Mouse (Mus musculus) thymus, postnatal 0 days (tissue): ENCODE measurements around the gene Nr4a1. TPM values are rescaled to one million over a fixed set of nuclear protein-coding genes. Genes with fewer than 3 reads are reported as not detected.

ENCODE experiments used
- DNase-seq: peaks from one replicate; pipeline ENCODE4 v3.0.0-alpha.2; 2015; ENCODE audit warnings: low spot score
- polyA plus RNA-seq: library from polyadenylated mRNA; unstranded; fragments of >200 nt; fragmentation: Nextera tagmentation; extraction: Ambion mirVana; gene quantifications from 2 replicates; pipeline ENCODE4 v1.2.1, GENCODE M21; 2015

Nr4a1 gene
- polyA plus RNA-seq, 1 experiment from 2014 or later: 24.4 TPM

DNA sequence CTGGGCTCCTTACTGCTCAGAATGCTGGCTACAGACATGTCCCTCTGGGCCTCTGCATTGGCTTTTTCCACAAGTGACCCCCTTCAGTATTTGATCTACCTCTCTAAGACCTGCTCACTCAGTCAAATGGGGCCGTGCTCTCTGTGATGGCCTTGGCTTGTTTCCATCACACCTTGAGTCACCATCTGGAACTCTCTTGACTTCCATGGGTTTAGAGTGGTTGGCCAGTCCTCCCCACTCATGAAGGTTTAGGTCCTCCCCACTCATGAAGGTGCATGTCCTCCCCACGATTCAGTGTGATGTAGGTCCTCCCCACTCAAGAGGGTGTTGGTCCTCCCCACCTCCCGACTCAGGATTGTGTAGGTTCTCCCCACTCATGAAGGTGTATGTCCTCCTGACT is 20.9 kb upstream of the Nr4a1 start:
- DNase-seq: no peak

DNA sequence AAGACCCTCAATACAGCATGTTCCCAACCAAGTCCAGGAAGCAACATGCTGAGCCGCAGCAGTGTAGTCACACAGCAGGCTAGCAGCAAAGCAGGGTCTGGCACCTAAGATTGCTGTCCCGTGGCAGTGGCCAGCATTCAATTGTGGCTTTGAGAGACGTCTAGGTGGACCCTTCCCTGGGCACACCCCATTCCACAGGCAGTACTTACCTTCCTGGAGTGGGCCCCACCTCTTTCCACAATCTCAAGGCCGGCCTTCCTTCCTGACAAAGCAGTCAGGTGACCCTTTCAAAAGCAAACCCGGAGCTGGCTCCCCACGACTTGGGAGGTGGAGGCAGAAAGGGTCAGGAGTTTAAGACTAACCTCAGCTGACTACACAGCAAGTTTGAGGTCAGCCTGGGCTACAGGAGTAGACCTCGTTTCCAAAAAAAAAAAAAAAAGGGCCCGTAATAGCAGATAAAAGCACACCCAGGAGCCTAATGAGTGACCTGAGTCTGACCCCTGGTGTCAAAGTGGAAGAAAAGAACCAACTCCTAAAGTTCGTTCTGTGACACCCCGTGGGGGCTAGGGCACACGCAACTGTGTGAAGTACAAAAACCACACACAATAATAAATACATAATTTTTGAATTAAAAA is 20.3 kb upstream of the Nr4a1 start:
- no peak for DNase-seq

DNA sequence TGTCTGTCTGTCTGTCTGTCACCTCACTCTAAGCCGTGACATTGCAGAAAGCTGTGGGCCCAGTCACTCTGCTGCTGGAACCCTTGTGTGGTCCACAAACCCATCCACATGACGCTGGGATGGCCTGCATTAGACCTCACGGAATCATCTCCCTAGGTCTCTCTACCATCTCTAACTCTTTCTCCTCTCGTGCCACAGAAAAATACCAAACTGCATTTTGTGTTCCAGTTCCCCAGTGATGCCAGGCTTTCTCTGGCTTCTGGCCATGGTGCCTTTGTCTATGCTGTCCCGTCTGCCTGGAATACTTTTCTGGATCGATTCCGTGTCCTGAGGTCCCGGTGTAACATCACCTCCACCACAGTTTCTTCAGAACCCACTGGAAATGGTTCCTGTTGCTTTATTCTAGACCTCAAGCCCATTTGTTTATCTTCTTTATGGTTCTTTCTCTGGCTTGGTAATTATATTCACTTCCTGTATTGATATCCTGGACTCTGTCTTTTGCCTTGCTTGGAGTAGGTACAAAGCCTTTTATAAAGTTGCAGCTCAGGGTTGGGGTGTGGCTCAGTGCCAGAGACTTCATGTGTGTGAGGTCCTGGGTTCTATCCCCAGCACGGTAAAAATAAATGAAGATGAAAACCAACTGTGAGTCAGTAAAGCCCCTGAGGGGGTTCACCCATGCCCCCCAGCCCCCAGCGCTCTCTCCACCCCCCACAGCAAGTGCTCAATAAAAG is 19.3 kb upstream of the Nr4a1 start:
- DNase-seq: no peak

DNA sequence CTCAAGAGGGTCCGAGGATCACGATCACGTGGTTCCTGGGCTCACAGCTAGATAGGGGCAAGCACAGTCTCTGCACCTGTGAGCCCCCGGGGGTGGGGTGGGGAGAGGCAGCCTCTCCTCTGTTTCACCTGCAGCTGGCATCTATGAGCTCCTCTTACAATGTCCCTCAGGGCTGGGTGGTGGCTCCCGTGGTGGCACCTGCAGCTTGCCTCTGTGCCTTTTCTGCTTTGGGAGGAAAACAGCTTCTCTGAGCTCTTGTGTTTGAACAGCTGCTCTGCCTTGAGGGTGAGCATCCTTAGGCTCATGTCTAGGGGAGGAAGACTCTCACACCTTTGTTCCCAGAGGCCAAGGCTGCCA is 18.7 kb upstream of the Nr4a1 start:
- peak; percentile 91 for DNase-seq

DNA sequence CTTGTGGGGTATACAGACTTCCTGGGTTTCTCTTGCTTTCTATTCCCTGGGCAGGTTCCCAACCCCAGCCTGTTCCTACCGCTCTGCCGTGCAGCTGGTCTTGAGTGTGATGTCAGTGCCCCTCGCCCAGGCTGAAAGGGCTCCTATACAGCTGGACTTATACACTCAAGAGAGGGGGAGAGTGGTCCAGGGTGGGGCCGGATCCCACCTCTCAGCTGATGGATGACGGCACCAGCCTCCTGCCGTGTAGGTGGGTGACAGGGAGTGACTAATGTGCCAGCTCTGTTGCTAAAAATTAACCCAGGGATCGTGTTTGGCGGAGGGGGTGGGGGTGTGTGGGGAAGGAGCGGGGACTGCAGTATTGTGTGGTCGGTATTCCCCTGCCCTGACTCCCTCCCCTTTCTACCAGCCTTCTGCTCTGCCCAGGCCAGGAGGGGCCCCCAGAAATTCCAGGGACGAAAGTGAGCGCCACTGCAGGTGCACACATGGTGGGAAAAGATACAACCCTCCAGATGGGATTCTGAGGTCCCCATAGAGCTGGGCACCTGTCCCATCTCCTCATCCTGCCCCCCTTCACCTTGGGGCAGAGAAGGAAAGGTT is 18.2 kb upstream of the Nr4a1 start:
- DNase-seq: no peak

DNA sequence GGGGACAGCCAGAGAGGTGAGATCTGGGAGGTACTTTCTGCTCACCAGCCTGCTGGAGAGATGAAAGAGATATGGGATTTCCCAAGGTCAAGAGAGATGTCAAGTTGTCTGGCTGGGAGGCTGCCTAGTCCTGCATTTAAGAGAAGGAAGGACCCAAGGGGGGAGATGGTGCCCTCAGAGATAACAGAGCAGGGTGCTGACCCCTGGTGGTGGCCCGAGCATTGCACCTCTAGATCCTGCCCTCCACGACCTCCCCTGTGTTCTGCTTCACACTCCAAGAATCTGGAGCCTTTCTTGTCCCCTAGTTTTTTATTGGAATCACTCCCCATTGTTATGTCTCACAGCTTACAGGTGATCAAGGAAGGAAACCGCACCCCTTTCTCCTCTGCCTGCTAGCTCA is 17.2 kb upstream of the Nr4a1 start:
- DNase-seq: peak; percentile 65

DNA sequence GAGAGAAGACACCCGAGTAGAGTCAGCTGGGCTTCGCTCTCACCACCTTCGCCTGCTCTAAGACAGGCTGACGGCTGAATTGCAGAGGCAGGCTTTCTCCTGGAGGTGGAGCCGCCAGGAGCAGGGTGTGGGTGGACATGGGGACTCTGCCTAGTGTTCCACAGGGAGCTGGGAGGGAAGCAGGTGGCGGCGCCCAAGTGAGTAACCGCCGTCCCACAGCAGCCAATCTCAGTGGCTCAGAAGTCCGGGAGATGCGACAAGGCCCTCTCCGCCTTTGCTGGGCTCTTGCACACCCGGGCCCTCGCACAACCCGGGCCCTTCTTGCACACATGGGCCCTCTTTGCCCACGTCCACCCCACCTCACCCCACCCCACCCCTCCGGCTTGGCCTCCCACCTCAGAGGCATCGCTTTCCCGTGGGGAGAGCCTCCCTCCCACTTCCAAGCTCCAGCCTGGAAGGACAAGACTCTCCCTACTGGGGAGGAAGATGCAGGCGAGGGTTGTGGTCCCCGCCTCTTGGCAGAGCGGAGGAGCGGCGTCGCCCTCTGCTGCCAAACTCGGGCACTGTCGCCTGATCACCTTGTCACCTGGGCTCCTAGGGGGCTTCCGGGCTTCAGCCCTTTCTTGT is 15.1 kb upstream of the Nr4a1 start:
- DNase-seq: peak; percentile 82

DNA sequence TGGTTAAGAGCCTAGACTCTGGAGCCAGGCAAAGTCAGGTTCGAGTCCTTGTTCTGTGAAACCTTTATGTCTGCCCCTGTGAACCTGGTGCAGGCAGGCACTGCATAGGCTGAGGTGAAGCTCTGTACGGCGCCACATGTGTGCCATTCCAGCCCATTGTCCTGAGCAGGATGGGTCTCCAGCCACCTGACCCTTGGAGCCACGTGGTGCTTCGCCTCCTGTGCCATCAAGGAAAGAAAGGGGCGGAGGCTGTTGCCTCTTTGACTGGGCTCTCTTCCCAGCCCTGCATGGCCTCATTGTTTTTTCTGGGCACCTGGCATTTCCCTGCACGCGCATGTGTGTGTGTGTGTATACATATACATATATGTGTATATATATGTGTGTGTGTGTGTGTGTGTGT is 14.2 kb upstream of the Nr4a1 start:
- no peak for DNase-seq

DNA sequence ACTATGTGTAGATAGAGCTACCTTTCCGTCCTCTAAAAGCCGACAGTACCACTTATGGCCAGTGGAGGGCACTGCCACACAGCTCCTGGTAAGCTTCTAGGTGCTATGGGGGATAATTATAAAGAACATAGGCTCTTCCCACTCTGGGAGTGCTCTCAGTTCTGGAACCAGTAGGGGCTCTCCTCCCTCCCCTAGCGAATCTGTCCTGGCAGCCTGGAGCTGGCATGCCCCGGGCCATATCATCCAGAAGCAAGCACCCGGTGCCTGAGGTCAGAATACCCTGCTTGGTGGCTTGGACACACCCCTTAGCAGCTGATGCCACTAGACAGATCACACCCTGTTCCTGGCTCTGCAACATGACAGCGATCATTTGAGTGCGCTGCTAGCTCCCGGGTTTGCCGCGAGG is 13.3 kb upstream of the Nr4a1 start:
- DNase-seq: peak; percentile 89

DNA sequence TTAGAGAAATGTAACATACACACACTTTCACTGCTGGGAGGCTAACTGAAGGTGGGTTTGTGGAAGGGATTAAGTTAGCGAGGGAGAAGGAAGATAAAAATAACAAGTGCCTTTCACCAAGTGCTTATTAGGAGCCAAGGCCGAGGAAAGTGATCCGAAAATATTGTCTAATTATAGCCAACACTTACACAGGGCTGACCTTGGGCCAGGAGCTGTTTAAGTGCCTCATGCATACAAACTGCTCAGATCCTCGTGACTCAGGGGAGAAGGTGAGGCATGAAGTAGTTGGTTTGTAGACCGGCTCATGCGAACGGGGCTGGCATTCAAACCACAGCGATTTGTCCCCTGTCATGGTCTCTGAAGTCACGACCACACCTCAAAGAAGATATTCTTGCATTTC is 12.8 kb upstream of the Nr4a1 start:
- no peak for DNase-seq

DNA sequence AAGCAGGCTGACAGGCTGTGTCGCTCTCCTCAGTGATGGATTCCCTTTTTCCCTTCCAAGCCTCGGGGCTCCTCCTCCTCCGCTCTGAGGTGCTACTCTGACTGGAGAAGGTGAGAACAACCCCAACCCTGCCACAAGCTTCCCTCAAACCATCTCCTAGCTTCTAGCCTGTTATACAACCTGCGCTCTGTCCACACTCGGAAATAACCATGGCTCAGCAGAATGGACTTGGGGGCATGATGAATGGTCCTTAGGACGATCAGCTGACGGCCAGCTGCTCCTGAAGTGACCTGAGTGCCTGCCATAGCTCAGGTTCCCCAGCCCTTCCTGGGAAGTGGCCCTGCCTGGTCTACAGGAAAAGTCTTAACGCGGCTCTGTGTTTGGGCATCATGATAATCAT is 12.2 kb upstream of the Nr4a1 start:
- DNase-seq: no peak

DNA sequence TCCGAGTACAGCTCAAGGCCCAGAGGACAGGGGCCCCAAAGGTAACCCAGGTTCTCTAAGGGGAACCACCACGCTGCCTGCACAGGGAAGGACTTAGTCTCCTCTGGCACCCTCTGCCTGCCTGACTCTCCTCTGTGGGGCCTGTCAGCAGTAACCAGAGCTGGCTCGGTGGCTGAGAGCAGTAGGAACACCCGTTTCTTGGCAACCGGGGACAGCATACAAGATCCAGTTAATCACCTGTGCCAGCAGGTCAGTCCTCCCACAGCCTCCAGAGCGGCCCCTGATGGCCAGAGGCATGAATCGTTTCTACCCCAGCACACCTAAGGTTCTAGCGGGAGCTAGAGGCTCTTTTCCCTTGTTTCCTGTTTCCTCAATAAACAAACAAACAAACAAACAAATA is 11.4 kb upstream of the Nr4a1 start:
- DNase-seq: no peak

DNA sequence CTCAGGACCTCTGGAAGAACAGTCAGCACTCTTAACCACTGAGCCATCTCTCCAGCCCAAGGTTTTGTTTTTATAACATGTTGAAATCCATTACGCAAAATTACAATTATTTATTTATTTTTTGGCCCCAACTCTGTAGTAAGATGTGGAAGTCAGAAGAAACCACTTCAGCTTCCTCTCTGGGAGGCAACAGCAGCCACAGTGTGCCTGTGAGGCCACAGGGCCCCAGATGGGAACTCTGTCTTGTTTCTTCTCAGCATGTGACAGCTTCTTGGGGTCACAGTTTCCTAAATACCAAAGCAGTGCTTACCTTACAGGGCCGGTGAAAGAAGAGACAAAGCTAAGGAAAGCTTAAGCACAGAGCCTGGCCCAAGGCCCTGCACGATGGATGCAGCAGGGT is 10.1 kb upstream of the Nr4a1 start:
- peak; percentile 42 for DNase-seq

DNA sequence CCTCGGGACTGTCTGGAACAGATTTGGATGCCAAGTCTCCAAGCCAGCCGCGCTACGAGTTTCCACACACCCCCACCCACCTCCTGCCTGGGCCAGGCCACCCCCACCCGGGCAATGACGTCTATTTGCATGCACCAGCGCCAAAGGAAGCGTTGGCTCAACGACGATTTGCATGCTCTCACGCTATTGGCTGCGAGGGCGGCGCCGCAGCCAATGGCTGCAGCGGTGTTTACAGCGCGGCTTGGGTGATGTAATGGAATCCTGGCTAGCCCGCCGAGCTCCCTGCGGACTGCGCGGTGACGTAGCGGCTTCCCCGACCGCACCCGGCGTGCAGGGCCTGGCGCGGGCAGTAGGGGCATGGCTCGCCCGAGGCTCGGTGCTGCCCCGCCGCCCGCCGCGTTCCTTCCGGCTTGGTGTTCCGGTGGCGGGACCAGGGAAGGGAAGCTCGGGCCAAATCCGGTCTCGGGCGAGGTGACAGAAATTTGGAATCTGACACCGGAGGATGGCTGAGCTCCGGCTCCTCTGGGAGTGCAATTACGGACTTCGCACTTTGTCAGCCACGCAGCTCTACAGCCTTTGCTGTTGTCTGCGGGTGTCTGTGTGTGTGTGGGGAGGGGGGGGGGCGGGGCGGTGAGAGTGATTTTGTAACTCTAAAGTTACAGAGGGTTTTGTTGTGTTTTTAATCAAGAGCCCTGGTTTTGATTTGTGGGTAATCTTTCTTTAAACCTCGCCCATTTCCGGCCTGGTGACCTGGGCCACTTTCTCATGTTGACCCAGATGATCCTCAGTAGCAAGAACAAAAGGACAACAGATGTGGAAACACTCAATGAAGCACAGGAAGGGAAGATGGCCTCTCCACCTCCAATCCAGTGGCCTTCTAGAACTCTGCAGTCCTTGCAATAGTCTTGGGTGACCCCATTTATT is 7.6 kb upstream of the Nr4a1 start:
- DNase-seq: peak; percentile 99

DNA sequence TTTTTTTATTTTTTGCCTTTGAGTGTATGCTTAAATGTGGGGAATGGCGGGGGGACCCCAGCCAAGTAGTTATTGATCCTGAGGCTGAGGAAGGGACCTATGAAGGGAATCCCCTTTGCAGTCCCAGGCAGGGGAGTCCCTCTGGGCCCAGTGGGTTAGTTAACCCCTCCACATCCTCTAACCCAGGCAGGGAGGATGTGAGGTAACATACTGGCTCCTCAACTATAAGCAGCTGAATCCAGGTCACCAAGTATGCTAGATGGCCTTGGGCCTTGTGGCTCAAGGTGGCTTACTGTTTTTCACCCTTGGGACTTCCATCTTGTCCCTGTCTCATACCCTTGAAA is 6.9 kb upstream of the Nr4a1 start:
- peak; percentile 41 for DNase-seq

DNA sequence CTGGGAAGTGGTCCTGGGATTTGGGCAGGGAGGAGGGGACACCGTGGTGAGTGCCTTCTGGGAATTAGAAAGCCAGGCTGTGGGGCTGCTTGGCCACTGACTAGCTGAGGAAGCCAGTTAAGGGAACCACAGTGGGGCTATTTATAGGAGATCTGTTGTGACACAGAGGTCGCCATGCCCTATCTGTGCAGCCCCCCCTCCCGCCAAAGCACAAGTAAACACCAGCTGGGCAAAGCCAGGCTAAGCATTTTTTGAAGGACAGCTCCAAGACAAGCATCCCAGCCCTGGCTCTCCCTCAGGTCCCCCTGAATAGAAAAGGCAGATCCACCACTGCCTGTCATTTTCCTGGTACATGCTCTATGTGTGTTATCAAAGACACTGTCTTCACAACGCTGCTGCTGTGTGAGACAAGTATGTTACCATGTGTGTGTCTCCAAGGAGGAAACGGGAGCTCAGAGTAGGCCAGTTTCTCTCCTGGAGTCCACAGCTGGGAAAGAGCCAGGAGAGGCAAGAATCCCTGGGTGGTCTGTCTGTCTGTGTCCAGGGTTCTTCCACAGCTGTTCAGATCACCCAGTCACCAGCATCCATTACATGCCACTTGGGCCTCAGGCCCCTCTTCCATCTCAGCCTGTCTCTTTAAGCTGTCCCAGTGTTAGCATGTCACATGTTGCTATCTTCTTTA is 5.9 kb upstream of the Nr4a1 start:
- no peak for DNase-seq

DNA sequence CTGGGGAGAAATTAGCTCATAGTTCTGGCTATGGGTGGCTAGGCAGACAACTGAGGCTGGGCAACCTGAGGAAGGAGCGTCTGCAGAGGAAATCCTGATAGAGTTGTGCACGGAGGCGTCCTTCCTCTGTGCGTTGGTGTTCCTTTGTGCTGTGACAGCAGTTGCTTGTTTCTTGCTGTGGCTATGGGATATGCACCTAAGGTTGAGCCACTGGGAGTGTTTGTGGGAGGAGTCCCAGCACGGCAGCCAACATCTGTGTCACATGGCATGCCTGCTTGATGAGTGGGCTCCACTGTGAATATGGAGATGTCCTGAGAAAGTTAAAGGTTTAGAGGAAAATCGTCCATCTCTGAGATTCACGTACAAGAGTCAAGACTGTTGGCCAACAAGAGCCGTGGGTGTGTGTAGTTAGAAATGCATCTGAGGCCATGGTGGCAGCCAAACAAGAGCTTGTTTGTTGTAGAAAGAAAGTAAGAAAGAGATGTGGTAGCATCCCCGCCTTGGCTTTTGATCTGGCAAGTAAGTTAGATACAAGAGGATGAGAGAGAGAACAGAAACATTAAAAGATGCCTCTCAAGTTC is 3.8 kb upstream of the Nr4a1 start:
- no peak for DNase-seq

DNA sequence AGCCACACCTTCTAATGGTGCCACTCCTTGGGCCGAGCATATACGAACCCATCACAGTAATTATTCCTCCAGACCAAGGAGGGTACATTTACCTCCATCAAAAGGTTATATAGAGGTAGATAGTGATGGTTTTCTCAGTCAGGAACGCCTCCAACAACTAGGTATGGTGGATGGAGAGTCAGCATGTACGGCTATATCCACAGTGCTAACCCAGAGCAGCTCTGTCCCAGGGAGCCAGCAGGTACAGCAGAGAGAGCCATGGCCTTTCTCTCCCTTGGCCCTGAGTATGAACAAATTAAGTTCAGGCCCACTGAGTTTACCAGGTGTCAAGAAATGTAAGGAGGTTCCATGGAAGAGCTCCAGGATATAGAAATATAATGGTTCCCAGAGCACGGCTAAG is 2.1 kb upstream of the Nr4a1 start:
- no peak for DNase-seq

DNA sequence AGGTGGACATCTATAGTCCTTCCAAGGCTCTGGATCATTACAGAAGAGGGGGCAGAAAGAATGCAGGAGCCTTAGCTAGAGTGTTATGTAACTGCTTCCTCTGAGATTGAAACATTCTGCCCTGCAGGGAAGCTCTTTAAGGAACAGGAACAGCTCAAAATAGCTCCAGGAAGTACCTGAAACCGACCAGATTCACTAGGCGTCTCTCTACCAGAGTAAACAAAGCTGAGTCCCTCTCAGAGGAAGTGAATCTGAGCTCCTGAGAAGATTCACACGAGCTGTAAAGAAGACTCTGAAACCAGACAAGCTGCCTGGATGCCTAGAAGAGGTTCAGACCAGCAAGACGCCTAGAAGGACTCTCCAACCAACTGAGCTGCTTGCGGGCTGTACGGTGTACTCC is 1.5 kb upstream of the Nr4a1 start:
- DNase-seq: no peak

DNA sequence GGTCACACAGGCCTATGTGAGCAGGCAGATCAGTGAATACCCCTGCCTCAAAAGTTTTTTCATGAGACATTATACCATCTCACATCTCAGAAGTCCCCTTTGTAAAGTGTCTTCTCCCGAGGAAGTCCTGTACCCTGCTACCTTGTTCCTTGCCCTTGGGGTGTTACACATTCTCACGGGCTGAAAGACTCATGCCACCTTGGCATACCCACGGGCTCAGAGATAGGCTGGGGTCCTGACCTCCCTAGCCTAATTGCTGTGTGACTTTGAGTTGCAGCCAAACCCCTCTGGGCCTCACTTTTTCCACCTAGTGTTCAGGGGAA is 545 bp upstream of the Nr4a1 start:
- no peak for DNase-seq
